Mouse (Mus musculus): Measurements from ENCODE around the gene Casp8.
A peak's percentile ranks its signal among the peaks of the same experiment; 100 is the strongest.
"Not testable (repeated sequence)": the region's sequence is repeated elsewhere in the genome, so short reads cannot be mapped to it uniquely, and the experiment has no call there.

The Casp8 gene

DNA sequence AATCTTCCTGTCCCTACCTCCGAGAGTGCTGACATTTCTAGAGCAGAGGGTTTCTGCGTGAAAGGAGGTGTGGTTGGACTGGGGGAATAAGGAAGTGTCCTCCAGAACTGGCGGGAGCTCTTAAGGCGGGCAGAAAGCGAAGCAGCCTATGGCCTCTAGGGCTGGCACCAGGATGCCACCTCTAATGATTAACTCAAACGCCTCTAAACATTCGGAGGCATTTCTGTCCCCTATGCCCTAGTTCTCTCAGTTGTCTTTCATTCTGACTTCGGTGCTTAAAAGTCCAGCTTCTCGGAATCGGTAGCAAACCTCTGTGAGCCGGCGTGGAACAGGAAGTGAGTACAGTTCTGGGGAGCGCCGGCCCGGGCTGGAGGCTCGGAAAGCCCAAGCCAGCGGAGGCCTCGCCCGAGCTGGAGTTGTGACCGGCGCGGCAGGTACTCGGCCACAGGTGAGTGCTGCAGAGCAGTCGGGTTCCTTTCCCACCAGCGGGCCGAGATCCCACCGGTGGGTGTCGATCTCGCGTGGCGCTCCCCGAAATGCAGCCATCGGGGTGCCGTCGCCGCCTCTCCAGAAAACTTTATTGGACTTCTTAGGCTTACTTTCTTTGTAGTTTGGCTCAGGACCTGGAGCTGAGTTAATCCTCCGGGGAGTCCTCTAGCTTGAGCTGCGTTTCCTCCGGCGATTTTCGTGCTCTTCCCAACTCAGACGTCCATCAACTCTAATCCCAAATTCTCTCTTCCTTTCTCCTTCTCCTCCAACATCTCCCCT is at the start of gene Casp8:
Gene Casp8 (plus strand): TSS at position 84 of the 768 bp plus-strand sequence.
- peak; percentile 58 for DNase-seq (ENCODE audit: low spot score)

GRCm38 (mm10) chr1:58746880-58747279 is 48.3 kb upstream of the Casp8 start:
- peak; percentile 40 for DNase-seq (ENCODE audit: low spot score)

DNA sequence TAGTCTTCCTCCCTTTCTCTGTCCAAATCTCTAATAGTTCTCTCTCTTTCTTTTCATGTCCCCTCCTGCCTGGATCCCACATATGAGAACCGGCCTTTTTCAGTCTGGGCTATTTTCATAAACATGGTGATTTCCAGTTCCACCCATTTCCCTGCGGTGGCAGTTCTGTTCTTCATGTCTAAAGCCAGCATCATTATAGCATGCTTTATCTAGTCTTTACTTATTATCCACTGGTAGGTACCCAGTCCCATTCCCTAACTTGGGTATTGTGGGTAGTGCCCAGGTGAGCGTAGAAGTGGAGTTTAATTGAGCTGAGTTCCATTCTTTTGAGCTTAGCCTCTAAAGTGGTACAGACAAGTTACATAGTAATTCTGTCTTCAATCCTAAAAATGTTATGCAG is 35.7 kb upstream of the Casp8 start:
- DNase-seq (ENCODE audit: low spot score) = no peak

DNA sequence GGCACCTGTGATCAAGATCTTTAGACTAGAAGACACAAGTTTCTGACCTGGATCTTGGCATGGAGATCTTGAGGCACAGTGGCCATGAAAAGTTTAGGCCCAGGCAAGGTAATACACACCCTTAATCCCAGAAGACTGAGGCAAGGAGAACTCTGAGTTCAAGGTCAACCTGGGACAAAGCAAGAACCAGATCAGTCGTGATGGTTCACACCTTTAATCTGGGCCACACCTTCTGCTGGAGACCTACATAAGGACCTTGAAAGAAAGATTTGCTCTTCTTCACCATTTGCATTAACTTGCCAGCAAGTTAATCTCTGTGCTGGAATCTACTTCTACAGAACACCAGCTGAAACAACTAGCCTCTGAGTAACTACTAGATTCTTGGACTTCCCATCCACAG is 34.6 kb upstream of the Casp8 start:
- no peak for DNase-seq (ENCODE audit: low spot score)

DNA sequence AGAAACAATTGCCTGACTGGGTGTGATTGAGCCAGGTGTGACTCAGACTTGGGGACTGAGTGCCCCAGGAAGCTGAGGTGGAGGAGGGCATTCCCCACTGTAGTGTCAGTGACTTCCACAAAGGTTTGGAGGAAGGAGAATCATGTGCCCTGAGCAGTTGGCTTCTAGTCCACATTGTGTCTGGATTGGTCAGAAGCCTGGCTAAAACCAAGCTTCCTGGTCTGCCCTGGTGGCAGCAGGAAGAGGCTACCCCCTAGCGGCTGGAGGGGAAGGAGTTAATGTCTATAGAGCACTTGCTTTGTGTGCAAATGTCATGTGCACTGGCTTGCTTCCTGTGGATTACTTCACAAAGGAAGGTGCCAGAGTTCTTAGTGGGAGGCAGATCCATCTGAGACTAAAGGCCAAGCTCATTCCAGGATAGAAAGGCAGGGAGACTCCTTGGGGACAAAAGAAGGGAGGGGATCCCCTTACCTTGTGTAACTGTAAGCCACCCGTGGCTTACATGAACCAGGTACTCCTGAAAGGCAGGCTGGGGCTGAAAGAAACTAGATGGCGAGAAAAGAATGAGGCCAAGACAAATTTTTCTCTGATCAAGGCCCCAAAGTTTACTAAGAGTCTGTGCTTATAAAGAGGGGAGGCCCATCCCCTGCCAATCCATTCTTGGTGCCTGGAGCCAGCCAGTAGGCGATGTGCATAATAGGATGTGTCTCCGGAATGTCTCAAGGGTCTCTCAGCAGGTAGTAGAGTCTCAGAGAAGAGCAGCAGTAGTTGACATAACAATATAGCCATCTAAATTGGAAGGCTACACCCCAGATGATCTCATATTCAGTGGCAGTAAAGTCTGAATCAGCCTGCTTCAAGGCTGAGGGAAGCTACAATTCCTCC is 33.5 kb upstream of the Casp8 start:
- DNase-seq (ENCODE audit: low spot score) = not testable (repeated sequence)

- DNase-seq (ENCODE audit: low spot score) = no peak
Observed at GRCm38 (mm10) chr1:58762576-58762975, 32.6 kb upstream of the Casp8 start.

GRCm38 (mm10) chr1:58766446-58766845 is 28.7 kb upstream of the Casp8 start:
- DNase-seq (ENCODE audit: low spot score) = not testable (repeated sequence)

DNA sequence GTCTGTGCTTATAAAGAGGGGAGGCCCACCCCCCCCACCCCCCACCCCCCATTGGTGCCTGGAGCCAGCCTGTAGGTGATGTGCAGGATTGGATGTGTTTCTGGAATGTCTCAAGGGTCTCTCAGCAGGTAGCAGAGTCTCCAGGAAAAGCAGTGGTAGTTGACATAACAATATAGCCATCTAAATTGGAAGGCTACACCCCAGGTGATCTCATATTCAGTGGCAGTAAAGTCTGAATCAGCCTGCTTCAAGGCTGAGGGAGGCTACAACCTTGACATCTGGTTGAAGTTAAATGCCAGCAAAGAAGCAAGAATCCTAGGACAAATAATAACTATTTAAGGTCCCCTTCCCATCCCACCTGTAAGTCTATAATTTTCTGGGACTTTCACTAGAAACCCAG is 26.0 kb upstream of the Casp8 start:
- DNase-seq (ENCODE audit: low spot score) = no peak

GRCm38 (mm10) chr1:58769701-58770100 is 25.5 kb upstream of the Casp8 start:
- DNase-seq (ENCODE audit: low spot score) = no peak

DNA sequence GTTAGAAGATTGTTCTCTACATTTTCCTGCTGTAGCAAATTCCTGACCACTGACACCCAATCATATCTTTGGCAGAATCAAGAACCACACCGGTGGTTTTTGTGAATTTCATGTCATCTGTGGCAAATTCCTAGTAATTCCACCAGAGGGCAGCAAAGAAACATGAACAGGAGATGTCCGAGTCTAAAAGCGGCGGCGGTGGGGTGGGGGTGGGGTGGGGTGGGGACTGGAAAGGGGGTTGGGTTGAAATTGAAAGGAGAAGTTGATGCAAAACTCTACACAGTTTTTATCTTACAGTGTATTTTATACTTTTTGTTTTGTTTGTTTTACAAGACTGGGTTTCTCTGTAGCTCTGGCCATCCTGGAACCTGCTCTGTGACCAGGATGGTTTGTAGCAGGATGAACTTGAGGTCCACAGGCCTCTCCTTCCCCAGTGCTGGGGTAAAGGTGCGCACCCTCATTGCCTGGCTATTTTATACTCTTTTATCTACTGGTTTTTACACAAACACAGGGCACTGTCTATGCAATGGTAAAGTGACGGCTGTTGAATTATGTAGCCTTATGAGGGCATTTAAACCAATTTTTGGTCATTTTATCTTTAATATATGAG is 25.0 kb upstream of the Casp8 start:
- peak; percentile 73 for DNase-seq (ENCODE audit: low spot score)

- DNase-seq (ENCODE audit: low spot score) = no peak
Observed at GRCm38 (mm10) chr1:58772084-58772483, 23.1 kb upstream of the Casp8 start.

- no peak for DNase-seq (ENCODE audit: low spot score)
Observed at GRCm38 (mm10) chr1:58773280-58773679, 21.9 kb upstream of the Casp8 start.

GRCm38 (mm10) chr1:58773905-58774304 is 21.3 kb upstream of the Casp8 start:
- no peak for DNase-seq (ENCODE audit: low spot score)

GRCm38 (mm10) chr1:58775361-58775760 is 19.8 kb upstream of the Casp8 start:
- no peak for DNase-seq (ENCODE audit: low spot score)

GRCm38 (mm10) chr1:58777583-58777982 is 17.6 kb upstream of the Casp8 start:
- DNase-seq (ENCODE audit: low spot score) = no peak

DNA sequence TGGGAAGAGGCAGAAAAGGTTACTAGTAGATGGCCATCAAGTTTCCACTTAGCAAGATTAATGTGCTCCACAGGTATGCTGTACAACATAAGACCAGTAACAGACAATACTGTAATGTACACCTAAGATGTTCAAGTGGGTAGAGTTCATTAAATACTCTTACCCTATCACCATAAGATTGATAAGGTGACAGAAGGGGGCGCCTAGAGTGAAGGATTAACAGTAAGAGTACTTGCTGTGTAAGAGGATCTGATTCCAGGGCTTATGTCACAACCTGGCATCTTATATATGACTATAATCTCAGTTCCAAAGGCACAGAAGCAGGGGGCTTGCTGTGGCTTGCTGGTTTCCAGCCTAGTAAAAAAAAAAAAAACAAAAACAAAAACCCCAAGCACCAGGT is 16.9 kb upstream of the Casp8 start:
- DNase-seq (ENCODE audit: low spot score) = no peak

- no peak for DNase-seq (ENCODE audit: low spot score)
Observed at GRCm38 (mm10) chr1:58786276-58786675, 8.9 kb upstream of the Casp8 start.

DNA sequence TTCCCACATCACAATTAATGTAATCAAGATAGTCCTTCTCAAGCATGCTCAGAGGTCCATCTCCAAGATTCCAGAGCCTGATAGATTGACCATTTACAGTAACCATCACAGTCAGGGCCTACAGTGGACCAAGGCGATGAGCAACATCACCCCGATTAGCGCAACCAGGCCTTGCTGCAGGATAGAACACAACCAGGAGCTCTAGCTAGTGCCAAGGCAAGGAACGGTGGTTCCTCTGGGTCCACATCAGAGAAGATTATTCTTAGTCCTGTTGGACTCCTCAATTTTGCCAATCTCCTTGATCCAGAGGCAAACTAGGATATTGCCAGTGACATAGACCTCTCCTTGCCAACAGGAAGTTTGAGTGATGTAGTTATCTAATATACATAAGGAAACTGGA is 6.8 kb upstream of the Casp8 start:
- no peak for DNase-seq (ENCODE audit: low spot score)

DNA sequence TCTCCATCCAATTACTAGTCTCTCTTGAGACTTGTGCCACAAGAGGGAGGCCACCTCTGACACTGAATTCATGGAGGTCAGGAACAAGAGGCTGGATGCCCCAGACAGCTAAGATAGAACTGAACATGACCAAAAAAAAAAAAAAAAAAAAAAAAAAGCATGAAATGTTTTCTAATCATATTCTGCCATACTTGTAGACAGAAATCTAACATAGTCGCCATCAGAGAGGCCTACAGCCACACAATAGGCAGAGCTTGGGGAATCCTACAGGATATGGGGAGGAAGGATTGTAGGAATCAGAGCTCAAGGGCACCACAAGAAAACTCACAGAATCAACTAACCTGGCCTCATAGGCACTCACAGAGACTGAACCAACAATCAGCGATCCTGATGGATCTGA is 469 bp upstream of the Casp8 start:
- no peak for DNase-seq (ENCODE audit: low spot score)

- DNase-seq (ENCODE audit: low spot score) = no peak
Observed at GRCm38 (mm10) chr1:58796059-58796363, 837 bp downstream of the Casp8 start.

DNA sequence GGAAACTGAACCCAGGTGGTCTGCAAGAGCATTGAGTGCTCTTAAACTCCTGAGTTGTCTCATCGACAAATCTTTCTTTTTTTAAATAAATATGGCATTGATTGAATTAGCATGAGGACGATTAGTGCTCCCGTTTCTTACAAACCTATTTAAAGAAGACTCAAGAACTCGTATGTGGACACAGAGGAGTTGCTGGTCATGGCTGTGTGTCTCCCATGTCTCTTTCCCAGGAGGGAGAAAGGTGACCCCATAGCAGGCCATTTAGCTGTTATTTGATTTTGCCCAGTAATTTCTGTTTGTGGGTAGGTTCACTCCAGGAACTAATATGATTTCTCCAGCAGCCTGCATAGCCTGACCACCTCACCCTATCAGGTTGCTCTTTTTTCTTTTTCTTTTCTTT is 1.7 kb downstream of the Casp8 start:
- no peak for DNase-seq (ENCODE audit: low spot score)

DNA sequence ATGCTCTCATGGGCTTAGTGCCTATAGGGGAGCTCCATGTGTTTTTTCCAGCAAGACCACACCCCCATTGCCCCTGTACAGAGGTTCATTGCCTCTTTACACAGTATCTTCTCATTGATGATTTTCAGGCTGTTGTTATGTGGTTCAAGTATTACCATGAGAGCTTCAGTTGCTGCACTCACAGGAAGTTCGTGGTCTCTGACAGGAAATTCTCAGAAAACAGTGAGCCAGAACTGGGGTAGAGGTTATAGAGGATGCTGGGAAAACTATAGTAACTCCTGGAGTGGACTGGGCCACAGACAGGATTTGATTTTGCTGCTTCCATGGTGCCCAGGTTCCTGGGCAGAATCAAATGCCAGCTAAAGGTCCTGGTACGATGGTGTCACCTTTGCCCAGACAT is 2.2 kb downstream of the Casp8 start:
- no peak for DNase-seq (ENCODE audit: low spot score)

- no peak for DNase-seq (ENCODE audit: low spot score)
Observed at GRCm38 (mm10) chr1:58798911-58799310, 3.7 kb downstream of the Casp8 start.

Measured in embryo, embryonic 10 days (tissue).